Mouse (Mus musculus) heart, embryonic 14.5 days (tissue): Measurements from ENCODE around the gene Acad12. TPM values are rescaled to one million over a fixed set of nuclear protein-coding genes. Genes with fewer than 3 reads are reported as not detected.
A peak's percentile ranks its signal among the peaks of the same experiment; 100 is the strongest.

Source experiments
- ATAC-seq: fragments of 200-750 bp; cut with Nextera tagmentation; 2 replicates; pipeline ENCODE4 v1.8.0; 2017; ENCODE audit warnings: low read depth, moderate TSS enrichment; ENCODE audit not compliant: insufficient number of reproducible peaks, insufficient read depth, low FRiP score
- H3K27ac ChIP-seq, 2 experiments: fragments of 200-500 bp in 1 of 2; fragments of 300-500 bp in 1 of 2; sonication (generic) in 1 of 2; replicated peaks in 1 of 2; 2 replicates each; pipeline ENCODE4 v1.5.1; 2012 to 2014; ENCODE audit warnings: low read depth in 2 of 2, low read length in 2 of 2, control low read depth in 1 of 2, mild to moderate bottlenecking in 1 of 2, mixed read lengths in 1 of 2; ENCODE audit not compliant: control insufficient read depth in 1 of 2, insufficient read depth in 1 of 2
- H3K27me3 ChIP-seq: fragments of 300-500 bp; sonication (generic); 2 replicates; pipeline ENCODE4 v1.6.1; 2014; ENCODE audit warnings: mild to moderate bottlenecking, low read length, control low read depth; ENCODE audit not compliant: control insufficient read depth, insufficient read depth
- H3K36me3 ChIP-seq: fragments of 300-500 bp; sonication (generic); 2 replicates; pipeline ENCODE4 v1.6.1; 2014; ENCODE audit warnings: mild to moderate bottlenecking, control low read depth, low read length, mixed read lengths; ENCODE audit not compliant: control insufficient read depth, insufficient read depth
- H3K4me1 ChIP-seq, 2 experiments: fragments of 200-500 bp in 1 of 2; fragments of 300-500 bp in 1 of 2; sonication (generic) in 1 of 2; 2 replicates each; pipeline ENCODE4 v1.6.1; 2012 to 2014; ENCODE audit warnings: low read length in 2 of 2, control low read depth in 1 of 2, mixed read lengths in 1 of 2; ENCODE audit not compliant: control insufficient read depth in 2 of 2, insufficient read depth in 2 of 2
- H3K4me2 ChIP-seq: fragments of 300-500 bp; sonication (generic); 2 replicates; pipeline ENCODE4 v1.6.1; 2014; ENCODE audit warnings: mild to moderate bottlenecking, low read length
- H3K4me3 ChIP-seq, 2 experiments: fragments of 200-500 bp in 1 of 2; fragments of 300-500 bp in 1 of 2; sonication (generic) in 1 of 2; 2 replicates each; pipeline ENCODE4 v1.5.1; 2012 to 2014; ENCODE audit warnings: low read length in 2 of 2, mild to moderate bottlenecking in 2 of 2, control low read depth in 1 of 2, low read depth in 1 of 2, moderate library complexity in 1 of 2; ENCODE audit not compliant: control insufficient read depth in 1 of 2, insufficient read depth in 1 of 2
- H3K9ac ChIP-seq: fragments of 300-500 bp; sonication (generic); 2 replicates; pipeline ENCODE4 v1.6.1; 2014; ENCODE audit warnings: mild to moderate bottlenecking, low read length
- H3K9me3 ChIP-seq: fragments of 300-500 bp; sonication (generic); 2 replicates; pipeline ENCODE4 v1.6.1; 2016; ENCODE audit warnings: low read length, control low read depth; ENCODE audit not compliant: control insufficient read depth
- WGBS: fragments of 180-500 bp; shearing (Covaris S2); extraction: QIAGEN DNeasy Blood & Tissue Kit; methylation state at CpG from one replicate; pipeline ENCODE4 v1.1.7; 2014; 5-methylcytosine and 5-hydroxymethylcytosine counted together
- polyA plus RNA-seq: library from polyadenylated mRNA; unstranded; fragments of >200 nt; fragmentation: Nextera tagmentation; extraction: Ambion mirVana; gene quantifications from 2 replicates; pipeline ENCODE4 v1.2.1, GENCODE M21; 2014

Acad12 gene
- polyA plus RNA-seq, 1 experiment from 2014 or later, result 7.3 TPM

DNA sequence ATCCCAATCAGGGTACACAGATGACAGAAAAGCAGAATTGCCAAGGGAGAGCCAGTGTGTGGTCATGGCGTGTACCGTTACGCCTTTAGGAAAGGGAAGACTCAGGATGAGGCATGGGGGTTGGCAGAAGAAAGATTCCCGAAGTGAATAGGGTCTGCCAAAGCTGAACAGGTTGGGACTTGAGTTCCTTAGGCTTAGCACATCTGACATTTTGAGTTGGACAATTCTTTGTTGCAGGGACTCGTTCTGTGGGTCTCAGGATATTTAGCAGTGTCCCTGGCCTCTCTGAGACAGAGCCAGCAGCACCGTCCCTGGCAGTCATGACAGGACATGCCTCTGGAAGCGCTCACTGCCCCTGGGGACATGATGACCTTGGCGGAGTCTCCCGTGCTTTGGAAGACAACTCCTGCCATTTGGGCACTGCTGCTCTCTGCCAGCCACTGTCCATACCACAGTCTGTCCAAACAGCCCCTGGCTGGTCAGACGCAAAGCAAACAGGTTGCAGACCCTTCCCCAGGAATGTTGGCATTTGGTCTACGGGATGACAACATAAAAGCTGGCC is 41.7 kb downstream of the Acad12 start:
- no peak overlapping the region for H3K27ac ChIP-seq
- no peak overlapping the region for H3K4me2 ChIP-seq
- H3K9me3 ChIP-seq, result no peaks in the 10 kb centered on the region
- no peak for ATAC-seq
- H3K27me3 ChIP-seq, result no peaks in the 10 kb centered on the region
- WGBS, result 72% methylated on average over 11 of the region's 11 CpGs
- H3K9ac ChIP-seq, result no peak overlapping the region
- H3K4me3 ChIP-seq, result no peak overlapping the region
- peaks cover 0 to 5% of the 10 kb centered on the region in 2 experiments; a peak in 1 of 4 replicates for H3K4me1 ChIP-seq
- peaks cover 9% of the 10 kb centered on the region; the same call in 1 of the 2 replicates for H3K36me3 ChIP-seq

DNA sequence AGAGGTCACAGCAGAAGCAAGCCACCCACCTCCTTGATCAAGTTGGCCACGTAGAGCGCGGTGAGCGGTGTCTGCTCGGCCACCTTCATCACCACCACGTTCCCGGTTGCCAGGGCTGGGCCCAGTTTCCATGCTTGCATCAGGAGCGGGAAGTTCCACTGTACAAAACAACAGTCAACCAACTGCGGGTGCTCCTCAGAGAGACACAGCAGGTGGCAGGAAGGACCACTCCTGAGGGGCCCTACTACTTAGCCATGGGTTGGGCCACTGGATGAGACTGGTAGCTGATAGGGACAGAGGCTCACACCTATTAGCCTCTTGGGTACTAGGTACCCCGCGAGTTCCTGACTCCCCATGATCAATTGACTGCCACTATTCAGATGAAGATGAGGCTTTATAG is 42.9 kb downstream of the Acad12 start:
- no peak overlapping the region for H3K9ac ChIP-seq
- peaks cover 9% of the 10 kb centered on the region; the same call in 1 of the 2 replicates for H3K36me3 ChIP-seq
- H3K4me2 ChIP-seq, result no peak overlapping the region
- ATAC-seq, result no peak
- no peaks in the 10 kb centered on the region for H3K9me3 ChIP-seq
- no peak overlapping the region for H3K27ac ChIP-seq
- H3K27me3 ChIP-seq, result no peaks in the 10 kb centered on the region
- WGBS, result 88% methylated on average over 11 of the region's 11 CpGs
- H3K4me1 ChIP-seq, result peaks cover 0 to 1% of the 10 kb centered on the region in 2 experiments; a peak in 1 of 4 replicates
- H3K4me3 ChIP-seq, result no peak overlapping the region

GRCm38 (mm10) chr5:121574145-121574544 is 44.6 kb downstream of the Acad12 start:
- H3K27ac ChIP-seq, result no peak overlapping the region
- ATAC-seq, result no peak
- H3K9ac ChIP-seq, result no peak overlapping the region
- H3K36me3 ChIP-seq, result 0 out of 2 replicates have a peak, but pooled peaks cover 4% of the 10 kb centered on the region
- H3K9me3 ChIP-seq, result no peaks in the 10 kb centered on the region
- no peaks in the 10 kb centered on the region for H3K27me3 ChIP-seq
- 89% methylated on average over 13 of the region's 13 CpGs for WGBS
- no peak overlapping the region for H3K4me3 ChIP-seq
- no peak overlapping the region for H3K4me2 ChIP-seq
- no peaks in the 10 kb centered on the region for H3K4me1 ChIP-seq

DNA sequence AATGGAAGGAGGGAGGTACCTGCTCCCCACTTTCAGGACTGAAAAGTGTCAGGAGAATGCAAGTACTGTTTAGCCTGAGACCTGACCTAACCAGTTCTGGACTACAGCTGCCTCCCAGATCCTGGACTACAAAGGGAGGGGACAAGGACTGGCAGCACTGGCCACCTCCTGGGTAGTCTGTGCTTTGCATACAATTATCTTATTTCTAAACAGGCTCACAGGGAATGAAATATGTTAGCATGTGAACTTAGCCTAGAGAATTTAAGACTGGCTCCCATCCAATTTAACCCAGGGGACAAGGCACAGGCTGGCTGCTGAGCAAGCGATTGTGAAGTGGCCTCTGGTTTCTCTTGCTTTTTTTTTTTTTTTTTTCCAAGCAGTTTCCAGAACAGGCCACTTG is 48.0 kb downstream of the Acad12 start:
- Histone ChIP-seq H3K4me1 (peaks cover 3 to 5% of the 10 kb centered on the region in 2 experiments; a peak in 2 of 4 replicates), H3K9ac (peak overlapping the region; percentile 8; the same call in 1 of the 2 replicates), H3K9me3 (no peaks in the 10 kb centered on the region), H3K27me3 (no peaks in the 10 kb centered on the region), H3K27ac (no peak overlapping the region), H3K4me3 (no peak overlapping the region), H3K4me2 (no peak overlapping the region), H3K36me3 (peaks cover 6% of the 10 kb centered on the region; the same call in 1 of the 2 replicates)
- 33% methylated on average over 1 of the region's 1 CpGs for WGBS
- no peak for ATAC-seq

GRCm38 (mm10) chr5:121569881-121570420 is 48.8 kb downstream of the Acad12 start:
- no peak overlapping the region for H3K4me2 ChIP-seq
- H3K27ac ChIP-seq, result no peak overlapping the region

GRCm38 (mm10) chr5:121566035-121566681 is 52.6 kb downstream of the Acad12 start:
- H3K36me3 ChIP-seq, result peaks cover 3% of the 10 kb centered on the region; the same call in 1 of the 2 replicates
- H3K4me3 ChIP-seq, result no peak overlapping the region
- ATAC-seq, result no peak
- H3K4me2 ChIP-seq, result no peak overlapping the region
- no peak overlapping the region for H3K9ac ChIP-seq
- 89% methylated on average over 16 of the region's 16 CpGs for WGBS
- H3K9me3 ChIP-seq, result no peaks in the 10 kb centered on the region
- no peak overlapping the region for H3K27ac ChIP-seq
- H3K27me3 ChIP-seq, result no peaks in the 10 kb centered on the region
- peaks cover 3 to 5% of the 10 kb centered on the region in 2 experiments; a peak in 2 of 4 replicates for H3K4me1 ChIP-seq

More at GRCm38 (mm10) chr5:121569881-121570420, 48.8 kb downstream of the Acad12 start:
- WGBS, result 71% methylated on average over 9 of the region's 9 CpGs
- ATAC-seq, result no peak
- Histone ChIP-seq H3K4me3 (no peak overlapping the region), H3K9me3 (no peaks in the 10 kb centered on the region), H3K9ac (no peak overlapping the region), H3K4me1 (peaks cover 3 to 5% of the 10 kb centered on the region in 2 experiments; a peak in 2 of 4 replicates), H3K36me3 (peaks cover 6% of the 10 kb centered on the region; the same call in 1 of the 2 replicates), H3K27me3 (no peaks in the 10 kb centered on the region)

GRCm38 (mm10) chr5:121564468-121564895 is 54.3 kb downstream of the Acad12 start:
- Histone ChIP-seq H3K9me3 (no peaks in the 10 kb centered on the region), H3K27me3 (no peaks in the 10 kb centered on the region), H3K36me3 (peaks cover 3% of the 10 kb centered on the region; the same call in 1 of the 2 replicates), H3K4me2 (peak overlapping the region; percentile 51), H3K4me1 (peaks cover 3 to 5% of the 10 kb centered on the region in 2 experiments; a peak in 2 of 4 replicates), H3K4me3 (no peak overlapping the region; a peak in 1 of 4 replicates), H3K27ac (no peak overlapping the region), H3K9ac (0 out of 2 replicates have a peak overlapping the region, but pooled peaks have one; percentile 41)
- no peak for ATAC-seq
- WGBS, result 12% methylated on average over 11 of the region's 11 CpGs
